Mouse (Mus musculus): ENCODE results near the gene Duoxa2.

DNA sequence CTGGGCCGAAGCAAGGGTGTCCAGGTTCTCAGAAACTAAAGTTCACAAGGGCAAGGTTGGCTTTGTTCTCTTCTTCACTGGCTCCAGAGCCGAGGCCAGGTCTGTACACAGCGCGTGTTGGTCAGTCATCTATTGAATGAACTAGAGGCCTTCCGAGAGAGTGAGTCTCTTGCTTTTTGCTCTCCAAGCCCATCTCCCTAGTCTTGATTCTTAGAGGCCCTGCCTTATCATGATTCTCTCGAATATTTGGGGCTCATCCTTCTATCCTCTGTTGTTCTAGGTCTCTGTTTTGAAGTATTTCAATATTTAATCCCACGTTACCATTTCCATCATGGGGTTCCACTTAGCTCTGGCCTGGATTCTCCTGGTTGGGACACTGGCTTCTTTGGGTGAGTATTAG is 16.7 kb downstream of the Duoxa2 start, which contains the start of gene Duox1:
- TF ChIP-seq ZC3H11A (IDR thresholded peaks at IDR 0.05; ENCODE audit: borderline replicate concordance, low read depth, low read length), result no peak
- no peak for TF ChIP-seq HCFC1 (IDR thresholded peaks at IDR 0.05; ENCODE audit: borderline replicate concordance, insufficient read depth, low read length)
